Mouse (Mus musculus): ENCODE measurements around the gene Unc13b. TPM values are rescaled to one million over a fixed set of nuclear protein-coding genes. Genes with fewer than 3 reads are reported as not detected.

Unc13b gene
- polyA plus RNA-seq (2015; fragmentation: Nextera tagmentation; extraction: Ambion mirVana) = 20.0 and 20.2 TPM in 2 replicates

DNA sequence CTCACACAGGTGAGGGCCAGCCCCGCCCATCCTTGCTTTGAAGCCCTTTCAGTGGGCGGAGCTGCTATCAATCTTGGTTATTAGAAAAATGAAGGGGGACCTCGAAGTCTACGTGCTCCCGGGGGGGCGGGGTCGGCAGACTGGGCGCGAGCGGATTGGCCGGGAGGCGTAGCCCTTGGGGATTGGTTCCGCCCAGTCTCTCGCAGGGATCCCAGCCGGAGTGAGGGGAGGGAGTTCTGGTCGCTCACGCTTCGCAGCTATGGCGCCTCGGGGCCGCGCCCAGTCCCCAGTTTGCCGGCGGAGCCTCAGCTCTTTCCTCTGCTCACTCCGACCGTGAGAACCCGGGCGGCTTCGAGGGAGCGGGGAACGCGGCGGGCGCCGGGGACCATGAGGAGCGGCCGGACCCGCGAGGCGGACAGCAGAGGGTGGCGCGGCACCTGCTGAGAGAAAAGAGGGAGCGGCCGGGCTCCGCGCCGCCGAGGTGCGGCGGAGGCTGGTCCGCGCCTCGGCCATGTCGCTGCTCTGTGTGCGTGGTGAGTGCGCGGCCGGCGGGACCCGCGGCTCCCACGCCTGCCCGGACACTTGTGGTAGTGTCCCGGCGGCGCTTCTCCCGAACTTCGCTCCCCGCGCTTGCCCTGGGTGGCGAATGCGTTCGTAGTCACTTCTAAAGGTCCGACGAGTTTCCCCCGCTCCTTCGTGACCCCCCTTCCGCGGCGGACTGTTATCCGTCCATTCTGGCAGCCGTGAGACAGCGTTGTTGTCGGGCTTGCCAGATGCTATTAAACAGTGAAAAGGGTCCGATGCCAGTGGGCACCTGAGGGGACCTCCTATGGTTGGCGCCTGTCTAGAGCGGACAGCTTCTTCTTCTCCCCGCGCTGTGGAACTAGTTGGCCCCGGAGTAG, at the start of gene Unc13b:
TSS of gene Unc13b (plus strand) at position 201 of the 902 bp plus-strand sequence.
- peak; percentile 98 for ATAC-seq
- H3K9ac ChIP-seq (replicated peaks) = peak within 1 kb of the TSS; percentile 82
- no peaks in the 10 kb centered on the region for H3K36me3 ChIP-seq
- under 1% methylated on average over 79 of the region's 90 CpGs for WGBS
- peak within 1 kb of the TSS; percentile 86 for H3K27ac ChIP-seq
- peaks cover 17% of the 10 kb centered on the region for H3K4me1 ChIP-seq (replicated peaks)
- peak within 1 kb of the TSS; percentile 78 for H3K4me2 ChIP-seq (replicated peaks)
- H3K27me3 ChIP-seq = no peaks in the 10 kb centered on the region
- peak within 1 kb of the TSS; percentile 79 for H3K4me3 ChIP-seq (replicated peaks)
- no peaks in the 10 kb centered on the region for H3K9me3 ChIP-seq

GRCm38 (mm10) chr4:43010161-43011038, 48.4 kb upstream of the Unc13b start, which contains the start of gene Fancg:
Fancg (minus strand) TSS chr4:43010506.
- 1% methylated on average over 37 of the region's 37 CpGs for WGBS
- Histone ChIP-seq H3K36me3 (no peaks in the 10 kb centered on the region), H3K27ac (peak within 1 kb of the TSS; percentile 64; the same call in 1 of the 2 replicates), H3K27me3 (no peaks in the 10 kb centered on the region), H3K9me3 (no peaks in the 10 kb centered on the region), H3K4me3 (replicated peaks) (peak within 1 kb of the TSS; percentile 75), H3K4me2 (replicated peaks) (peak within 1 kb of the TSS; percentile 79), H3K9ac (replicated peaks) (peak within 1 kb of the TSS; percentile 68), H3K4me1 (replicated peaks) (peaks cover 10% of the 10 kb centered on the region)
- ATAC-seq = peak; percentile 95

DNA sequence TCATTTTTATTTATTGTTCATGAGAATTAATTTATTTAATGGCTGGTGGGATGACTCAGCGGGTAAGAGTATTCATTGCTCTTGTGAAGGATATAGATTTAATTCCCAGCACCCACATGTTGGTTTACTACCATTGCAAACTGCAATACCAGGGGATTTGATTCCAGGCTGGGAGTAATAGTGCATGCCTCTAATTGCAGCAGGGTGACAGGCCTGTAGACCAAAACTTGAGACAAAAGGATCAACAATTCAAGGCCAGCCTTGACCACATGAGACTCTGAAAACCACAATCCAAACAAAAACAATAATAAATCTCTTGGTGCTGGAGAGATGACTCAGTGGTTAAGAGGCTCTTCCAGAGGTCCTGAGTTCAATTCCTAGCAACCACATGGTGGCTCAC, 46.7 kb upstream of the Unc13b start:
- Histone ChIP-seq H3K27me3 (no peaks in the 10 kb centered on the region), H3K9ac (replicated peaks) (no peak overlapping the region), H3K9me3 (no peaks in the 10 kb centered on the region), H3K4me3 (replicated peaks) (no peak overlapping the region), H3K27ac (no peak overlapping the region), H3K36me3 (peaks cover 6% of the 10 kb centered on the region), H3K4me1 (replicated peaks) (peaks cover 10% of the 10 kb centered on the region), H3K4me2 (replicated peaks) (no peak overlapping the region)
- WGBS = 95% methylated on average over 1 of the region's 1 CpGs
- no peak for ATAC-seq

- Histone ChIP-seq H3K4me1 (replicated peaks) (peaks cover under 1% of the 10 kb centered on the region; the same call in 1 of the 2 replicates), H3K9ac (replicated peaks) (no peak overlapping the region), H3K27me3 (no peaks in the 10 kb centered on the region), H3K4me3 (replicated peaks) (no peak overlapping the region), H3K36me3 (peaks cover 66% of the 10 kb centered on the region), H3K9me3 (no peaks in the 10 kb centered on the region), H3K27ac (no peak overlapping the region), H3K4me2 (replicated peaks) (no peak overlapping the region)
- 96% methylated on average over 4 of the region's 4 CpGs for WGBS
- no peak for ATAC-seq
Observed at GRCm38 (mm10) chr4:43018156-43018555, 40.6 kb upstream of the Unc13b start.

- Histone ChIP-seq H3K27ac (no peak overlapping the region), H3K36me3 (peaks cover 74% of the 10 kb centered on the region)
- 93% methylated on average over 10 of the region's 10 CpGs for WGBS
Observed at GRCm38 (mm10) chr4:43019176-43019575, 39.6 kb upstream of the Unc13b start.

GRCm38 (mm10) chr4:43019641-43020465, 38.9 kb upstream of the Unc13b start:
- peaks cover 17% of the 10 kb centered on the region for H3K4me1 ChIP-seq (replicated peaks)
- no peak overlapping the region for H3K27ac ChIP-seq
- WGBS = 93% methylated on average over 23 of the region's 23 CpGs
- H3K27me3 ChIP-seq = no peaks in the 10 kb centered on the region
- no peak overlapping the region for H3K4me3 ChIP-seq (replicated peaks)
- peaks cover 74% of the 10 kb centered on the region for H3K36me3 ChIP-seq
- no peak for ATAC-seq
- H3K9ac ChIP-seq (replicated peaks) = no peak overlapping the region
- no peak overlapping the region for H3K4me2 ChIP-seq (replicated peaks)
- H3K9me3 ChIP-seq = no peaks in the 10 kb centered on the region

More at GRCm38 (mm10) chr4:43019176-43019575, 39.6 kb upstream of the Unc13b start:
- no peak for ATAC-seq
- H3K4me2 ChIP-seq (replicated peaks) = no peak overlapping the region
- no peaks in the 10 kb centered on the region for H3K9me3 ChIP-seq
- no peaks in the 10 kb centered on the region for H3K27me3 ChIP-seq
- H3K4me1 ChIP-seq (replicated peaks) = peaks cover 10% of the 10 kb centered on the region
- H3K9ac ChIP-seq (replicated peaks) = no peak overlapping the region
- no peak overlapping the region for H3K4me3 ChIP-seq (replicated peaks)

DNA sequence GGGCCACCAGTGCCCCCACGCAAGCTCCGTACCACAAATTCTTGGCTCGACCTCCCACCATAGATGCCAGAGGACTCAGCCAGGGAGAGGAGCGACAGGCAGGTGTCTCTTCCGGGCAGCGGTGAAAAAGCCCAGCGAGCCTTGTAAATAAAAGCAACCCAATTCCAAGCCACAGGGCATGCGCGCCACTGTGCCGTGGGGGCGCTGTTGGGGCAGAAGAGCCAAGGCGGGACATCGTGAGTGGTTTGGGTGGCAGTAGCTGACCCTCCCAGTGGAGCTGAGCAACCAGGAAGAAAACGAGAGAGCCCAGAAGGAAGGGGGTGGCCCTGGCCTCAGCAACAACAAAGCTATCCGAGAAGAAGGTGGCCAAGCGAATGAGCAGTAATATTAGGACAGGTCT, 37.9 kb upstream of the Unc13b start:
- H3K36me3 ChIP-seq = peaks cover 74% of the 10 kb centered on the region
- H3K27ac ChIP-seq = no peak overlapping the region
- H3K4me3 ChIP-seq (replicated peaks) = no peak overlapping the region
- ATAC-seq = no peak
- no peaks in the 10 kb centered on the region for H3K27me3 ChIP-seq
- whole genome bisulfite sequencing = 86% methylated on average over 16 of the region's 16 CpGs
- H3K9me3 ChIP-seq = no peaks in the 10 kb centered on the region
- peaks cover 20% of the 10 kb centered on the region for H3K4me1 ChIP-seq (replicated peaks)
- no peak overlapping the region for H3K4me2 ChIP-seq (replicated peaks)
- no peak overlapping the region for H3K9ac ChIP-seq (replicated peaks)

- H3K36me3 ChIP-seq = peaks cover 74% of the 10 kb centered on the region
- 72% methylated on average over 17 of the region's 17 CpGs for WGBS
- ATAC-seq = no peak
Observed at GRCm38 (mm10) chr4:43021341-43021740, 37.4 kb upstream of the Unc13b start.

DNA sequence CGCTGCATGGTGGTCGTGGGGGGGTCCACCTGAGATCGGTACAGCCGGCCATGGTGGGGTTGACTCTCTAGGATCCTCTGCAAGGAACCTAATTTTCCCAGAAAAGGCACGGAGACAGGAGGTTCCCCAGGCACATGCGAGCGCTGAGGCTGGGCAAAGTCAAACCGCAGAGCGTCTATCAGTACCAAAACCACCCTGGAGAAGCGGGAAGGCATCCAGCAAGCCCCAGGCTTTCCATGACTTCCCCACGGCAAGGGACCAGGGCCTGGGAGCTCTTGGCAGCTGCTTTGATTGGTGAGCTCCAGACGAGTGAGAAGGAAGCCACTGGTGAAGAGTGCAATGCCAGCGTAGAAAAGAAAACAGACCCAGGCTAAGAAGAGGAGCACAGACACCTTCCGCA, 34.1 kb upstream of the Unc13b start:
- peak overlapping the region; percentile 93 for H3K27ac ChIP-seq
- WGBS = 84% methylated on average over 14 of the region's 14 CpGs
- H3K9me3 ChIP-seq = no peaks in the 10 kb centered on the region
- H3K4me3 ChIP-seq (replicated peaks) = peak overlapping the region; percentile 61
- peaks cover 75% of the 10 kb centered on the region for H3K36me3 ChIP-seq
- peak overlapping the region; percentile 76 for H3K4me2 ChIP-seq (replicated peaks)
- H3K27me3 ChIP-seq = no peaks in the 10 kb centered on the region
- no peak for ATAC-seq
- peaks cover 24% of the 10 kb centered on the region for H3K4me1 ChIP-seq (replicated peaks)
- H3K9ac ChIP-seq (replicated peaks) = peak overlapping the region; percentile 71

More at GRCm38 (mm10) chr4:43021341-43021740, 37.4 kb upstream of the Unc13b start:
- Histone ChIP-seq H3K9ac (replicated peaks) (no peak overlapping the region), H3K4me2 (replicated peaks) (no peak overlapping the region), H3K9me3 (no peaks in the 10 kb centered on the region), H3K27ac (no peak overlapping the region), H3K4me3 (replicated peaks) (no peak overlapping the region), H3K27me3 (no peaks in the 10 kb centered on the region), H3K4me1 (replicated peaks) (peaks cover 20% of the 10 kb centered on the region)

DNA sequence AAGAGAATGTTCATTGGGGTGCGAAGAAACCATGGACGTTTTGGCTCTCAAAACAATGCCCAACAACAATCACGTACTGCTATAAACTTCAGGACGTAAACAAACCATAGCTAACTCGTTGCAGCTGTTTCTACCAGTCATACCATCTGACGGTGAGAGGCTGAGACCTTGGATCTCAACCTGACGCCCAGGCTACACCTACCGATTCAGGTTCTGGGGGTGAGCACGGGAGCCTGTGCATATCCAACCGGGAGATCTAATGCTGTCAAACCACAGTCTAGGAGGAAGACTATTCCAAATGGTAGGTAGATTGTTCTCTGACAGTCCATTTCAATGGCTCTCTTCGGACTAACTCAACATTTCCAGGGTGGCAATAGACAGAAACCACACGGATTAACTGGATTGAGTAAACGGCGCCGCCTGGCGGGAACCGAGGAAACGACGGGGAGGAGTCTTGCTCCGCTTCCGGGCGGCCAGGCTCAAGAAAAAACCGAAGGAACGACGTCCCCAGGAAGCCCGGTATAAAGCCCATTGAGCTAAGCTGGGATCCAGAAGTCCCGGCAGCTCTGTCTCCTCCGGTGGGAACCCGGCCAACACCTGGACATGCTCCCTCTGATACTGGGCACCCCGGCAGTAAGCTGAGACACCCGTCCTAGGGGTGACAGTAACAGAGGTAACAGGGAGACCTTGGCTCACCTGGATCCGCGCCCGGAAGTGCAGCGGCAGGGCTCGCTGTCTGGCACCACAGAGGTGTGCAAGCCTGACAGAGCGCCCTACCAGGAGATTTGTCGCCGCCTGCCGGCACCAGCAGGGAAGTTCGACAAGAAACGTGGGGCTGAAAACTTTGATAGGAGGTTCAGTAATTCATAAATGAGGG, 33.4 kb upstream of the Unc13b start, which contains the start of gene Pigo:
TSS of gene Pigo (minus strand) at position 736 of the 877 bp plus-strand sequence.
- 10% methylated on average over 42 of the region's 42 CpGs for WGBS

More for the DNA sequence above, 33.4 kb upstream of the Unc13b start, which contains the start of gene Pigo:
- Histone ChIP-seq H3K27ac (peak within 1 kb of the TSS; percentile 93), H3K4me3 (replicated peaks) (peak within 1 kb of the TSS; percentile 61), H3K9ac (replicated peaks) (peak within 1 kb of the TSS; percentile 71), H3K27me3 (no peaks in the 10 kb centered on the region), H3K4me2 (replicated peaks) (peak within 1 kb of the TSS; percentile 76), H3K36me3 (peaks cover 70% of the 10 kb centered on the region), H3K4me1 (replicated peaks) (peaks cover 31% of the 10 kb centered on the region), H3K9me3 (no peaks in the 10 kb centered on the region)
- peak; percentile 97 for ATAC-seq
